Mouse (Mus musculus) right cerebral cortex, postnatal 25 days (tissue): Measurements from ENCODE around the gene Prss33.

ENCODE experiments used
- DNase-seq: peaks from one replicate; pipeline ENCODE4 v3.0.0; 2022

Gene Prss33

DNA sequence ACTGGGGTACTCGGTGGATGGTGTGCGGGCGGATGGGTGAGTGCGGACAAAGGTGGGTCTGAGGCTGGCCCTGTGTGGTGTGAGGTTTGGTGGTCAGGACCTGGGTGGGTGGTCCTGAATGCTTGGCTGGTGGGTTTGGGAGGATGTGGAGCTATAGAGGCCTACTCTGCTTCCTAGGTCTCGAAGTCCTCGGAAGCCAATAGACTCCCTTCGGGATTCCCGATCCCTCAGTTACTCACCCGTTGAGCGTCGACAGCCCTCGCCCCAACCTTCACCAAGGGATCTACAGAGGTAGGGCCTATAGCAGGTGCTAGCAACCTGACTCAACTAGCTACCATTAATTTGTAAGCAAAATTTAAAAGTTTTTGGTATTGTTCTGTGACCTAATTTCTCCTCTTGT is 12.2 kb downstream of the Prss33 start:
- DNase-seq = no peak

DNA sequence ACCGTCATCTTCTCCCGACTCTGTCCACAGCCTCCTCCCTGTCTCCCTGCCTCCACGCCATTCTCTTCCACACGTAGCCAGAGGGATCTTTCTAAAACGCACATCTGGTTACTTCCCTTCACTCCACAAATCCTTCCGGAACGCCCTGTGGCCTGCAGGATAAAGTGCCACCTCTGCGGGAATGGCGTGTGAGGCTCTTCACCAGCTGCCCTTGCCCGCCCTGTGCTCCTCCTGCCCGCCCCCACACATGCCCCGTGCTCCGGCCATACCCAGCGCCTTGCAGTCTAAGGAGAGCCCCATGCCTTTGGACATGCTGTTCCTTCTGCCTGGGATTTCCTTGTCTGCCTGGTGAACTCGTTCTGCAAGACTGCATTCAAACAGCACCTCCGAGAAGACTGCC is 12.8 kb downstream of the Prss33 start:
- DNase-seq = no peak

DNA sequence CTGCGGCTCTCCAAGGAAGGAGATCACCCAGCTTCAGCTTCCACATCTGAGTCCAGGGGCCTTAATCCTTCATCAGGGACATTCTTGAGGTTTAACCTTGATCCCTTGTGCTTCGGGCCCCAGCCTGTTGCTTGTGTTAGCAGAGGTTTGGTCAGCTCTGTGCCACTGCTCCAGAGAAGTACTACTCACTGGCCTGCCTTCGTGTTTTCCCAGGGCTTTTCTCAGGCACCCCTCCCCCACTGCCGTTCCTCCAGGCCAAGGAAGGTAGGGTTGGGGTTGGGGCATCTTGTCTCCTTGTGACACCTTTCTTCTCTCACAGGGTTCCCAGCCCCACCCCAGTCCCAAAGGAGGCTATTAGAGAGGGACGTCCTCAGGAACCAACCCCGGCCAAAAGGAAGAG is 13.8 kb downstream of the Prss33 start:
- no peak for DNase-seq

DNA sequence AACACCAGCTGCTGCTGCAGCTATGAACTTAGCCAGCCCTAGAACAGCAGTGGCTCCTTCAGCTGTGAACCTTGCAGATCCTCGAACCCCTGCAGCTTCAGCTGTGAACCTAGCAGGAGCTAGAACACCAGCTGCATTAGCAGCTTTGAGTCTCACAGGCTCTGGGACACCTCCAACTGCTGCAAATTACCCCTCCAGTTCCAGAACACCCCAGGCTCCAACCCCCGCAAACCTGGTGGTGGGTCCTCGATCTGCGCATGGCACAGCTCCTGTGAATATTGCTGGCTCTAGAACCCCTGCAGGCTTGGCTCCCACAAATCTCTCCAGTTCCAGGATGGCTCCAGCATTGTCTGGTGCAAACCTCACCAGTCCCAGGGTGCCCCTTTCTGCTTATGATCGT is 15.1 kb downstream of the Prss33 start:
- DNase-seq = no peak

DNA sequence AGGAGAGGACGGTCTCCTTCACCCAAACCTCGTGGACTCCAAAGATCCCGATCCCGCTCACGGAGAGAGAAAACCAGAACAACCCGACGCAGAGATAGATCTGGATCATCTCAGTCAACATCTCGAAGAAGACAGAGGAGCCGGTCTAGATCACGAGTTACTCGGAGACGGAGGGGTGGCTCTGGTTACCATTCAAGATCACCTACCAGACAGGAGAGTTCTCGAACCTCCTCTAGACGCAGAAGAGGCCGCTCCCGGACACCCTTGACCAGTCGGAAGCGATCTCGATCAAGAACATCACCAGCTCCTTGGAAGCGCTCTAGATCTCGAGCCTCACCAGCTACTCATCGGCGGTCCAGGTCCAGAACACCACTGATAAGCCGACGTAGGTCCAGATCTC is 16.6 kb downstream of the Prss33 start:
- DNase-seq = no peak

DNA sequence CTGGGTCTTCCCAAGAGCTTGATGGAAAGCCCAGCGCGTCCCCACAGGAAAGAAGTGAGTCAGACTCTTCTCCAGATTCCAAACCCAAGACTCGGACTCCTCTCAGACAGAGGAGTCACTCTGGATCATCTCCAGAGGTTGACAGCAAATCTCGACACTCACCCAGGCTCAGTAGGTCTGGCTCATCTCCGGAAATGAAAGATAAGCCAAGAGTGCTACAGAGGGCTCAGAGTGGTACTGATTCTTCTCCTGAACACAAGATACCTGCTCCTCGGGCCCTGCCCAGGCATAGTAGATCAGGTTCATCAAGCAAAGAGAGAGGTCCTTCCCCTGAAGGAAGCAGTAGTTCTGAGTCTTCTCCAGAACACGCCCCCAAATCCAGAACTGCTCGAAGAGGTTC is 17.3 kb downstream of the Prss33 start:
- DNase-seq = no peak

- no peak for DNase-seq
These were observed 20.2 kb downstream of the Prss33 start for GRCm38 (mm10) chr17:23815641-23816040.

GRCm38 (mm10) chr17:23807918-23808317 is 27.9 kb downstream of the Prss33 start:
- no peak for DNase-seq

DNA sequence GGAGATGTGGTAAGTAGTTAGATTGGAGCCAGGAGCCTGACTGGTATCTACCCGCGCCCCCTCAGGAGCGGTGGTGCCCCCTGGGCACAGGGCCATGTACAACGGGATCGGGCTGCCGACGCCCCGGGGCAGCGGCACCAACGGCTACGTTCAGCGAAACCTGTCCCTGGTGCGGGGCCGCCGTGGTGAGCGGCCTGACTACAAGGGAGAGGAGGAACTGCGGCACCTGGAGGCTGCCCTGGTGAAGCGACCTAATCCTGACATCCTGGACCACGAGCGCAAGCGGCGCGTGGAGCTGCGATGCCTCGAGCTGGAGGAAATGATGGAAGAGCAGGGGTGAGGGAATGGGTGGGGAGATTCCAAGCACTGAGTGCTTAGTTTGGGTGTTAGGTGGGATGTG is 29.0 kb downstream of the Prss33 start:
- peak; percentile 42 for DNase-seq

GRCm38 (mm10) chr17:23804426-23805085 is 31.3 kb downstream of the Prss33 start:
- DNase-seq = no peak

- DNase-seq = no peak
These were observed 32.4 kb downstream of the Prss33 start for GRCm38 (mm10) chr17:23803366-23804041.

GRCm38 (mm10) chr17:23802746-23803365 is 33.0 kb downstream of the Prss33 start:
- peak; percentile 99 for DNase-seq

- DNase-seq = no peak
These were observed 34.2 kb downstream of the Prss33 start for GRCm38 (mm10) chr17:23801627-23802026.

GRCm38 (mm10) chr17:23797316-23797715 is 38.5 kb downstream of the Prss33 start:
- no peak for DNase-seq

DNA sequence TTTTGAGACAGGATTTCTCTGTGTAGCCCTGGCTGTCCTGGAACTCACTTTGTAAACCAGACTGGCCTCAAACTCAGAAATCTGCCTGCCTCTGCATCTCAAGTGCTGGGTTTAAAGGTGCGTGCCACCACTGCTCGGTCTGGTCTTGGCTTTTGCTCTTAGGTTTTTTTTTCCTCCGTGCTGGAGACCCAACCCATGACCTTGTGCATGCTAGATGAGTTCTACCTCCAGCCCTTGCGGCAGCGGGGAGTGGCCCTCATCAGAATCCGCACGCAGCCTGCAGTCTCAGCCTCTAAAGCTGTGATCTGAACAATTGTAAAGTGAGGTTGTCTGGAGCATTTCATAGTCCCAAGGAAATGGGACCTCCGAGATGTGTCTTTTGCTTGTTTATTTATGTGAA is 40.5 kb downstream of the Prss33 start:
- DNase-seq = no peak

DNA sequence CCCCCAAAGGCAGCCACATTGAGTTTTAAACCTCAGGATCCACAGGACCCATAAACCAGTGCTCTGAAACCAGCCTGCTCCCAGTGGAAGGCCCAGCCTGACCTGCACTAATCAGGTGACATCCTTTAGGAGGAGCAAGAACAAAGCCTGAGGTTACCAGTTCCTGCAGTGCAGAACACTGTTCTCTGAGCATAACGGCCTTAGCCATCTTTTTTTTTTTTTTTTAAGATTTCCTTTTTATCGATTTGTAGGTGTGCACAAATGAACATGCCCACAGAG is 44.8 kb downstream of the Prss33 start:
- no peak for DNase-seq

DNA sequence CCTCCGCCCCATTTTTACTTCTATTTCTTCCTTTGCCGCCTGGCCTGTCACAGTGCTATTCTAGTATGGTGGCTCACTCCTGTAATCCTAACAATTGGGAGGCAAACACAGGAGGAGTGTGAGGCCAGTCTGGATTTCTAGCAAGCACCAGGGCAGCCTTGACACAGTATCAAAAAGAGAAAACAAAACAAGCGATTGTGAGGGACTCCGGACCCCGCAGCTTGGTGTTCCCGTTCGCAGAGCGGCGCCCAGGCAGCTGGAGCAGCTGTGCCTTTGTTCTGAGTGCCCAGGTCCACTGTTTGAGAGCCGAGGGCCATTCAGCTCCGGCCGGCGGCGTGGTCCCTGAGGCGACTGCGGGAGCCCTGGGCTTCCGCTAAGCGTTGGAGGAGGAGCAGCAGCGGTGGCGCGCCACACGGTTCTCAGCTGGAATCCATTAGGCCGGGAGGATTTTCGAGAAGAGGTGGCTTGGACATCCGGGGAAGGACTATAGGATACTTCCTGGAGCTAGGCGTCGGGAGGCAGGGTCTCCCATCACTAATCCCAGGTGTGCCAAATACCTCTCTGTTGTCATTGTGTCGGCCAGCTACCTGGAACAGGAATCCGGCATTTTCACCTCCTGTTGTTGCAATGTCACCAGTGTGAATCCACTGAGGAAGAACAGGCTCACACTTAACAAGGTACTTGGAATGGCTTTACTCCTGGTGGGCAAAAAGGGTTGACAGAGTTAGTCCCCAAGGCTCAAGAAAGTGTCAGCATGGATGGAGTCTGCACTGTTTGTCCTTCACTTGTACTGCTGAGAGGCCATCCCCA is 45.4 kb downstream of the Prss33 start, which contains the start of gene Srrm2:
Srrm2 (plus strand) TSS at position 264 of the 810 bp plus-strand sequence.
- DNase-seq = peak; percentile 67

DNA sequence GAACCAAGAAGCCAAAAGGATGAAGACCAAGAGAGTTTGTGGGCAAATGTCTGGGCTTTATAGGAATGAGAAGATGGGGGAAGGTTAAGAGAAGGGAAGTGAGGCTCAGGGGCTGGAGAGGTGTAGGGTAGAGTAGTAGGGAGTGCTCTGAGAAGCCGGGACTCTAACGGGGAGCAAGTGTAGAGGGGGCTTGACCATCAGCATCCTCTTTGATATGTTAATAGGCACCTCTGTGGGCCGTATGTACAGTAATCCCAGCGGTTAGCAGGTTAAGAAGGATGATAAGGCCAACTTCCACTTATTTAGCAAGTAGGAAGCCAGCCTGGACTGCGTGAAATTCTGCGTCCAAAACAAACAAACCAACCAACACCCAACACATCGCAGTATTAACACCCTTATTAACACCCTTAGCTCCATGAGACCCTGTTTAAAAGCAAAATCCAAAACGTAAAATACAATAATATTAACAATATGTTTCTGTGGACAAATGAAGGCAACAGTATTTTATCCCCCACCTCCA is 46.0 kb downstream of the Prss33 start:
- no peak for DNase-seq

GRCm38 (mm10) chr17:23788973-23789372 is 46.9 kb downstream of the Prss33 start:
- DNase-seq = no peak

DNA sequence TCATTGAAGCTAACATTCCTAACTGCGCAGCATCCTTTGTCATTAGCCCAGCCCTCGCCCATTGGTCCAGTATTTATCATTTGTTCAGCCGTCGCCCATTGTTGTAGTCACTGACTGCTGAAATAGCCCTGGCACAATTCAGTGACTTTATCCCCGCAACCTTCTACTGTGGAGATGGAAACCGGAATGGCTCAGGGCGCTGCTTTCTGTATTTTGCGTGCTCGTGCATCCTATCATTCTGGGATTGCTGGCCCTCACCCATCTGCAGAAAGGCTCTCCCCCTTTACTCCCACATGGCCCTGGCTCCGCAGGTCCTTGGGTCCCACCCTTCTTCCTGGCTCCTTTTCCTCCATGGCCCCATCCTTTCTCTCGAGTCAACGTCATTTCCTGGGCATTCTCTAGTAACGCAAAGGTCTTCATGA is 49.3 kb downstream of the Prss33 start:
- DNase-seq = no peak

- DNase-seq = peak; percentile 88
These were observed 50.0 kb downstream of the Prss33 start, which contains the start of gene Flywch2 for GRCm38 (mm10) chr17:23785561-23786471. Gene Flywch2 (minus strand): TSS chr17:23786081.

GRCm38 (mm10) chr17:23783352-23783751 is 52.5 kb downstream of the Prss33 start:
- DNase-seq = no peak
